Mouse (Mus musculus) kidney, adult 2 months (tissue): ENCODE data around the gene Noto.

Source experiments
- CTCF ChIP-seq: fragments of 200-500 bp; conservative IDR thresholded peaks from 2 replicates; pipeline ENCODE4 v1.5.1; 2011; ENCODE audit warnings: low read depth, mild to moderate bottlenecking, control low read depth, low read length, moderate library complexity, mixed read lengths; ENCODE audit not compliant: insufficient read depth, insufficient read length
- POLR2A ChIP-seq: fragments of 200-500 bp; IDR thresholded peaks from one replicate; pipeline ENCODE4 v1.6.1; 2011; ENCODE audit warnings: low read depth, low read length, control low read depth

GRCm38 (mm10) chr6:85431274-85431841 is 7.7 kb downstream of the Noto start:
- no peak for TF ChIP-seq CTCF
- no peak for TF ChIP-seq POLR2A
